Mouse (Mus musculus): ENCODE data around the gene Pklr.
"Not testable (repeated sequence)": the region's sequence is repeated elsewhere in the genome, so short reads cannot be mapped to it uniquely, and the experiment has no call there.

The Pklr gene

DNA sequence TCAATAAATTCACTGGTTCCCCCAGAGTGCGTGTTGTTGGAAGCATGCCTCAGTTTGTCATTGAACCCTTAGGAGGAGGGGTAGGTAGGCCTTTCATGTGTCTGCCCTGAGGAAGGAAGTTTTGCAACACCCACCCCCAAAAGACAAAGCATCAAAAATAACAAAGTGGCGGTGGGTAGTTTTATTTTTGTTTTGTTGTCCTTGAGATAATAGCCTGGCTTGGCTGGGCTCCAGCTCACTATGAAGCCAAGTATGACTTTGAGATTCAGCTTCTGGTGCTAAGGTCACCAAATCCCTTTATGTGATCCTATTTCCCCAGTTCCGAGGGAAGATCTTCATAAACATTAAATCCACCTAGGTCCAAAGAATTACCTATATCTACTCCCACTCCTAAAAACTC is 11.7 kb upstream of the Pklr start:
- DNase-seq (ENCODE audit: low spot score in 2 of 2): no peak

DNA sequence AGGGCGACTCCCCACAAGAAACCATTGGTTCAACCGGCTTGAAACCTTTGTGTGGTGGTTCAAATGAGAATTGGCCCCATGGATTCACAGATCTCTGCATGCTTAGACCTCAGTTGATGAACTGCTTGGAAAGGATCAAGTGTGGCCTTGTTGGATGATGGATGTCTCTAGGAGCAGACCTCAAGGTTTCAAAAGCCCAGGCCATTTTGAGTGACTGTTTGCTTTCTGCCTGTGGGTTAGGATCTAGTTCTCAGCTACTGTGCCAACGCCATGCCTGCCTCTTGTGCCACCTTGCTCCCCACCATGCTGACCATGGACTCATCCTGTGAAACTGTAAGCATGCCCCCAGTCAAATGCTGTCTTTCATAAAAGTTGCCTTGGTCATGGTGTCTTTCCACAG is 10.0 kb upstream of the Pklr start:
- DNase-seq (ENCODE audit: low spot score in 2 of 2): no peak

DNA sequence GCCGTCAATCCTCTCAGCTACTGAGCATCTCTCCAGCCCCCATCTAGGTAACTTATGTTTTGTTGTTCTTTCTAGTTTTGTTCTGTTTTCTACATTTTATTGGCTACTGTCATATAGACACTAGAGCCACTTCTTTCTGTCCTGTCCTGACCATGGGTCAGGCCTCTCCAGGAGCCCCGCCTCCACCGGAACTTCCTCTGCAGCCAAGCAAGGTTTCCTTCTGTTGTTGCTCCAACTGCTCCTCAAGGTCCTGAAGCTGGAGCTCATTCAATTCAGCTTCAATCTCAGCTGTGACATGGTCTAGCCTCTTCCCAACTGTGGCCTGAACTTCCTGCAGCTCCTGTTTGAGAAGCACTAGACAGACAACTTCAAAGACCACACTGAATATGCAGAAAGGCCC is 6.0 kb upstream of the Pklr start:
- no peak for DNase-seq (ENCODE audit: low spot score in 2 of 2)

DNA sequence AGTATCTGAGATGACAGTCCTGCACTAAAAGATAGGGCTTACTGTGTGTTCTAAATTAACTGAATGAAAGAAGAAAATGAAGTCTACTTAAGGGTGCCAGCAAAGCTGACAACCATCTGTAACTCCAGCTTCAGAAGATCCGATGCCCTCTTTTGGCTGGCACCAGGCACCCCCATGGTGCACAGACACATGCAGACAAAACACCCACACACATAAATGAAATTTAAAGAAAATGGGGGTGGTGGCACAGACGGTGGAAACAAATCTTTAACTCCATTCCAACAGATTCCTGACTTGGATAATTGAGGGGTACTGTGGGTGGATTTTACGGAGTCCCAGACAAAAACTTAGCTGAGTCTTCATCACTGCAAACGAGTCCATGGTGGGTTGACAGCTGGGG is 4.1 kb upstream of the Pklr start:
- DNase-seq (ENCODE audit: low spot score in 2 of 2): no peak

DNA sequence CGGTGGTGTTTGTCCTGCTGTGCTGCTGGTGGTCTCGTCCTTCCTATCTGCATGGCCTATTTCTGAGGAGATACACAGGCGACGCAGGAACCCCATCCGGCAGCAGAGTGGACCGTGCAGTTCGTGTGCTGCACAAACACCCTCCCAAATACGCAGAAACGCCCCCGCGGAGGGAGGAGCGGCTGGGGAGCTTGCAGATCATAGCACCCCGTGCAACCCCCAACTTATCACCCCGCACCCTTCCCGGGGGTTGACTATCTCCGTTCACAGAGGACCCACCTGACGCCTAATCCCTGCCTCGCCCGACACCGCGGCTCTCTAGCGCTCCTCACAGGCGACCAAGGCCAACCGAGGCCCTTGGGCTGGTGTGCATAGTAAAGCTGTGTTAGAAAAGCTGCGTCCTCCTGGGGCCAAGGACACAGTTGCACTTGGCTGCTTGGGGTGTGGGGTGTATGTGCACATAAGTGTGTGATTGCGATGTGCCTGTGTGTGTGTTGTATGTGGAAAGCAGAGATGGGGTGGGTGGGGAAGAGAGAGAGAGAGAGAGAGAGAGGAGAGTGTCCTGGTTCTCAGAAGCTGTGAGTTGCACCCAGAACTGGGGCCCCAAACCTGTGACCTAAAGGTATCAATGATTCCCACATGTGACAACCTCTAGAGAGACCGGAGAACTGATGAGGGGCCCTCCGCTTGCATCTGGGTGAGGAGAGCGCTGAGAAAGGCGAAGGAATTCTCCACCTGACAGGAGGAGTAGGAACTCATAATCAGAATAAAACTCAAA is 3.5 kb upstream of the Pklr start:
- DNase-seq (ENCODE audit: low spot score in 2 of 2): no peak

DNA sequence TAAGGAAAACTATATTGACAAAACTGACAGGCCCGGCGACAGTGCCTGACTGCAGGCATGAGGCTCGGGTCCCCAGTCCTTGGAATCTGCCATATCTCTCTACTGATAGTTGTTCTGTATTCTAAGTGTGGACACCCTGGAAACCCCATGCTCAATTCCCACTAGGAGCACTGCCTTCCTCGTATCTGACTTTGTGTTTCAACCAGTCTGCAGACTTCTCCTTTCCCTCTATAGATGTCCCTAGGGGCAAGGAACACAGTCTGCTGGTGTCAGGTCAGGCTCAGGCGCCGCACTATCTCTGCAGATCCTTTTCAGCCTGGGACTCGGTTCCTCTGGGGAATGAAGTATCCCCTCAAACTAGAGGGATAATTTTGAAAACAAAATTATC is 2.9 kb upstream of the Pklr start:
- DNase-seq (ENCODE audit: low spot score in 2 of 2): no peak

DNA sequence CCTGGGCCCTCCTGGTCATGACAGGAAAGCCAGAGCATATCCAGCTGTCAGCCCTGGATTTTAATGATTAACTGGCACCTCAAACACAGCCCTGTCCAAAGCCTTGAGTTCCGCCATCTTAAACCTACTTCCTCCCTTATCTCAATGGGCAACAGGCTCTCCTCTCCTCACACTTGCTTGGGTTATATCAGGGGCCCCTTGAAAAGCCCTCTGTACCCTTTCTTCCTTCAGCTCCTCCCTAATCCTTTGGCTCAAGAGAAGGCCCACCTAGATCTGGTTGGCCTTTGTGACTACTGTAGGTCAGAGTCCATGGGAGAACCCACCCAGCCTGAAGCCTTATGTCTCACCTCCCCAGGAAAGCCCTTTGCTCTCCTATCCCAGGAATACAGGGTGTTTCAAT is 2.2 kb upstream of the Pklr start:
- no peak for DNase-seq (ENCODE audit: low spot score in 2 of 2)

DNA sequence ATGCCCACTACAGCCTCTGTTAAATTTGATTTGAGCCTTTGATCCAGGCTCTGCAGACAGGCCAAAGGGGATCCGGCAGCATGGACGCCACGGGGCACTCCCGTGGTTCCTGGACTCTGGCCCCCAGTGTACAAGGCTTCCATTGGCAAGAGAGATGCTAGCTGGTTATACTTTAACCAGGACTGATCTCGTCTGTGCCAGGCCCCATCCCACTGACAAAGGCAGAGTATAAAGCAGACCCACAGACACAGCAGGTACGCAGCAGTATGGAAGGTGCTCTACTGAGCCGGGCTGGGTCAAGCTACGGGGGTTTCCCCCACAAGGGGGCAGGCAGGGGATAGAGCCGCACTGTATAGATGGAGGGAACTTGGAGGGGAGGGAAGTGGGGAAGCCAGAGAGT is 423 bp downstream of the Pklr start:
- DNase-seq (ENCODE audit: low spot score in 2 of 2): no peak

DNA sequence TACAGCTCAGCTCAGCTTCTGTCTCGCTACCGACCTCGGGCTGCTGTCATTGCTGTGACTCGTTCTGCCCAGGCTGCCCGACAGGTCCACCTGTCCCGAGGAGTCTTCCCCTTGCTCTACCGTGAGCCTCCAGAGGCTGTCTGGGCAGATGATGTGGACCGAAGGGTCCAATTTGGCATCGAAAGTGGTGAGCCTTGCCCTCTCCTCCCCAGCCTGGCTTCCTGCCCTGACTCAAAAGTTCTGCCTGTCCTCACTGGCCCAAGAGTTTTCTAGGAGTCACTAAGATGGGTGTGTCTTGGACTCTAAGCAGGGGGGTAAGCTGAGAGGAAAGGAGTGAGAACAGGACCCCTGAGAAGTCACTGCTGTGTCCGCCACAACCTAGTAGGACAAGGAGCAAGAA is 8.9 kb downstream of the Pklr start:
- DNase-seq (ENCODE audit: low spot score in 2 of 2): no peak

DNA sequence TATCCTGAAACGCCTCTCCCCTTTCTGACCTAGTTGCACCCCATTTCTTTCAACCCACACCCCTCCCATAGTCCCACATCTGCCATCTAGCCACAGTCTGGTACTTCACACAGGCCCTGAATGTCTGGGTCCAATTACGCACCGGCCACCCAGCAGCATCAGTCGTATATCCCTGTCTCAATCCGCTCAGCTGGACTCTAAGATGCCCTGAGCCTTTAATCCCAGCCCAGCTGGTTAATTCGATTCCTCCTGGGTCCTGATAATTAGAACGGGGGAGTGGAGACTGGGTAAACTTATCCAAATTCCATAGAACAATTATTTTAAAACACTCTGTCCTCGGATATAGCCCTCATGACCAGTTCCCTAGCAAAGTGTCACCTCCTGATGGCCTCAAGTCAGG is 9.6 kb downstream of the Pklr start:
- no peak for DNase-seq (ENCODE audit: low spot score in 2 of 2)

DNA sequence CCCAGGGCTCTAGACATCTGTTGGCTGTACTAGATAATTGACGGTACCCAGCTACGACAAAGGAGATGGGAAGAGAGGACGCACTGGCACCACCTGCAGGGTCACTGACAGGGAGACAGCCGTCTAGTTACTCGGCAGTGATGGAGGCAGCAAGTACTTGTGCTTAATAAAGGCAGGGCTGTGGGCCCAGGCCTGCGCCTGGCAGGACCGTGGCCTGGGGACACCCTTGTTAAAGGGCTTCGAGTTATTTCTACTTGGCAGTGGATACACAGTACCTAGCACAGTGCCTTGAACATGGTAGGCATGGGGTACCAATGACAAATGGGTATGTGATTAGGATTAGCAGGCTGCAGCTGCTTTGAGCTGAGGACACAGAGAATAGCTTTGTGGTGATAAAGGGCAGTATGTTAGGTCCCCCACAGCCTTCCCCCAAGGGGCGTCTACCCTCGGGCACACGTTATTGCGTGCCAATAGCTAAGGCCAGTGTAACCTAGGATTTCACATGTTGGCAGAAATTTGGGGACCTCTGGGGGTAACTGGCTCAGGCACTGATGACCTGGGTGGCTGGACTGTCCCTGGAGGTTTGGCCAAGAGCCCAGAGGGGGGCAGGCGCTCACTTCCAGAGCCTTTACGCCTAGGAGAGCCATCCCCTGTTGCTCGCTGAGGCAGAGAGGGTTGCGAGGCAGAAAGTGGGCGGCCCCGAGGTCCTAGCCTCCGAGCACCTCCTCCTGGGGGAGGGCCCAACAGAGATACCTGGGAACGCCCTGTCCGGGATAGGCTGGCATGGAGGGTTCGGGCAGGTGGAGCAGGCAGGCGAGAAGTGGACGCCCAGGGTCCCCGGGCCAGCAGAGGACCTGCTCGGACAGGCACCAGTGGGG is 11.4 kb downstream of the Pklr start:
- DNase-seq (ENCODE audit: low spot score in 2 of 2): no peak

DNA sequence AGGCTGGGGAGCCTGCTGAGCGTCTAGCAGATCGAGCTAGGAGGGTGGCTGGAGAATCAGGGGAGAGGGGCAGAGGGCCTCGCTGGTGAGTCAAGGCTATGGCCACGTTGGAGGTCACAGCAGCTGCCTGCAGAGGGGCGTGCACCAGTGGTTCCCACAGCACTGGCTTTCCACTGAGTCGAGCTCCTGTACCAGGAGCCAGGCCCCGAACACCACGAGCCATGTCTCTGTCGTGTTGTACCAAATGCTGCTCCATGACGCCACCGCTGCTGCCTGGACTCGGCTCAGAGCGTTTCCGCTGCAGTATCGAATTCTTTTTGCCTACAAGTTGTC is 12.0 kb downstream of the Pklr start:
- no peak for DNase-seq (ENCODE audit: low spot score in 2 of 2)

DNA sequence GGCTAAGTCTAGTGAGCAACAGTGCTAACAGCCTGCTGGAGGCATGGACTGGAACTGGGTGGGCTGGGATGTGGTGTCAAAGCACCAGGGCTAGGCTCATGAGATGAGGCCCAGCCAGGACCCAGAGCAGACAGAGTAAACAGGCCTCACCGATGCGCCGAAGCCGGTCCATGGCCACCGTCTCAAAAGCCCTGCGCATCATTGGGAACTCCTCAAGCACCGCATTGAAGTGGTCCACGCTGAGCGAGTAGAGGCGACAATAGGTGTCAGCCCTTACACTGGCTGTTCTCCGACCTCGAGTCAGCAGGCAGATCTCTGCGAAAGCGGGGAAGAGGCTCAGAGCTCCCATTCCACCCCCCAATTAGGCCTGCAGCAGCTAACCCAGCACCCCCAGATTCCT is 12.6 kb downstream of the Pklr start:
- DNase-seq (ENCODE audit: low spot score in 2 of 2): no peak

DNA sequence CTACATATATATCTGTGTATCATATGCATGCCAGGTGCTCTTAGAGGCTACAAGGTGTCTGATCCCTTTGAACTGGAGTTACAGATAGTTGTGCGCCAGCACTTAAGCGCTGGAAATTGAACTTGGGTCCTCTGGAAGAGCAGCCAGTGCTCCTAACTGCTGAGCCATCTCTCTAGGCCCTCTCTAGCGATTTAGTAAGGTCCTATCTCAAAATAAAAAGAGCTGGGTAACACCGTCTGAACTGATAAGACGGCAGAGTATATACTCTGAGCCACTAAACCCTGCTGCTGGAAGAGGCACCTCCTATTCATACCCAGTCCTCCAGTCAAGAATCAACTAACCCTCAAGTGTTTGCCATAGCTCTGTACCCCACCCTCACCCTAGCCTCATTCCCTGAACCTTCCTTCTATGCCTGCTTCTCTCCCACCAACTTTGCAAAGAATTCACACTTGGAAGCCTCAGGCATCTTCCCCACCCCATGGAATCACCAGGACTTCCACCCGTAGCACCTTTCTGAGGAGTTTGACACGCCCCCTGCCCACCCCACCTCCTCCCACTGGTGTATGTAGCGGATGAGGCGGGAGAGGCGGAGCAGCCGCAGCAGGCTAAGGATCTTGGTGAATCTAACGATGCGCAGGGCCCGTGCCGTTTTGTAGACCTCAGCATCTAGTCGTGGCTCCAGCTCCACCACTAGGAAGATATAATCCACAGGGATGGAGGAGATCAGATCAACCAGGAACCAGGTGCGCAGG is 16.3 kb downstream of the Pklr start:
- DNase-seq (ENCODE audit: low spot score in 2 of 2): no peak

DNA sequence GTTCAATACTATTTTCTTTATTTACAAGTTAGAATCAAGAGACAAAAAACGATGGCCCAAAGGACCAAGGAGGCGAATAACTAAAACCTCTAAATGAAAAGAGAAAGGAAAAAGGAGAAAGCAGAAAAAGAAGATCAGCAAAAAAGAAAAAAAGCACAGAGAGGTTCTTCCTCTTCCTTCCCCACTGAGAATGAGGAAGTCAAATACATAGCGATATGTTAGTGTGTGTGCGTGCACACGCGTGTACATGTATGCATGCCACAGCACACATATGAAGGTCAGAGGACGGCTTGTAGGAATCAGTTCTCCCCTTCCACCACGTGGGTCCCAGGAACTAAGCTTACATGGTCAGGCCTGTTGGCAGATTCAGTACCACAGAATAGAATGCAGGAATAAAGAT is 21.0 kb downstream of the Pklr start:
- no peak for DNase-seq (ENCODE audit: low spot score in 2 of 2)

DNA sequence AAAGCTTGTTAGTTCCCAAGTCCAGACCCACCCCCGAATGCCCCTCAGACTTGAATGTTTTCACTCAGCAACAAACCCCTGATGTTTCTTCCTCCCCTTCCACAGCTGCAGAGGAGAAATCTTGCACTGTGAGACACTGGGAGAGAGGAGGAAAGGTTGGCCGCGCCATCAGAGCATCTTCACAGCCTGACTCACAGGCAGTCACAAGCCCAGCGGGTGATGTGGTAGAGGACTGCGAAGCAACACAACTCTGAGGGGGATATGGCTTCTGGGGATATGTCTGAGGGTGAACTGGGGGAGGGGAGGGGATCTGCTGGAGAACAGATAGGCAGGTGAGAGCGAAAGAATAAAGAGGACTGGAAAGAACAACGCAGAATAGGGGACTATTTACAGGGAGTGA is 22.7 kb downstream of the Pklr start:
- no peak for DNase-seq (ENCODE audit: low spot score in 2 of 2)

DNA sequence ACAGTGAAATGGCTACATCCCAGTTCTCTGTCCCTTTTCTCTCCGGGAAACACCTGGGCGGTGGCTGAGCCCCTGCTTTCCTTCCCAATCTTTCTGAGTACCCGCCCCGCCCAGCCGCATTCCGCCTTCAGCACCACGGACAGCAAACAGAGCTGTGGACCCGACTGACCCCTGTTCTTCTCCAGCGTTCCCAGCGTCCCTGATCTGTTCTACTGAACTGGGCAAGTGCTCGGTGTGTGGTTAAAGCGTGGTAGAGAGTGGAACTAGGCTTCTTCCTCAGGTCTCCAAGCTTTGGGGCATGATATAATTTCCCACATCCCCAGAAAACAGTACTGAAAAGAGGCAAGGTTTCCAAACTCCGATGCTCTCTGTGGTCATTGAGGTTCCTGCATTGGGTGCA is 23.3 kb downstream of the Pklr start:
- DNase-seq (ENCODE audit: low spot score in 2 of 2): no peak

DNA sequence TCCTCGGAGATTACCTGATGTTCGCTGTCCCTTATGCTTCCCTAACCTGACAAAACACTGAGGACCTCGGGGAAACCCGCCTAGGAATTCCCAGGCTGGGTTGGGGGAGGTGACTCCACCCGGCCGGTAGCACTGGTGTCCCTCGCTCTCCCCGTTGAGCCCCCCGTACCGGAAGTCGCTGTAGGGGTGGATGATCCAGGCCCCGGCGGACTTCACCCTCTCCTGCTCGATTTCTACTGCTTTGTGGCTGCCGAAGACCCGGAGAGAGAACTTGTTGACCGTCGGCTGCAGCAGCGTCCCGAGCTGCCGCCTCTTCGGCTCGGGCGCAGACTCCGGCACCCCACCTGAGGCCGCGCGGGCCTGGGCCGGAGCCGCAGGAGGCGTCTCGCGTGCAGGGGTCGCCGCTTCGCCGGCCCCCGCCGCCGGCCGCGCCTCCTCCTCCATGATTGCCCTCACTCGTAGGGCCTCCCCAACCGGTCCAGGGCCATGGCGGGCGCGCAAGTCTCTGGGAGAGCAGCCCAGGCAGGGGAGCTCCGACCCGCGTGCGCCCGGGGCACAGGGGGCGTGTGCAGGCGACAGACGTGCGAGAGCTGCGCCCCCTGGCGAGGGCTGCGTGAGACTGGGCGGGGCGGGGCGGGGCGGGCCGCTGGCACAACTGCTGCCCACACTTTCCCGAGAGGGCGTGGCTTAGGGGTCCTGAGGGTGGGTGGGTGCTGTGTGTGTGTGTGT is 23.8 kb downstream of the Pklr start, which contains the start of gene Hcn3:
Gene Hcn3, minus strand, starts transcription at position 581 of the 729 bp plus-strand sequence.
- peak; percentile 42 to 75 for DNase-seq (ENCODE audit: low spot score in 2 of 2)

DNA sequence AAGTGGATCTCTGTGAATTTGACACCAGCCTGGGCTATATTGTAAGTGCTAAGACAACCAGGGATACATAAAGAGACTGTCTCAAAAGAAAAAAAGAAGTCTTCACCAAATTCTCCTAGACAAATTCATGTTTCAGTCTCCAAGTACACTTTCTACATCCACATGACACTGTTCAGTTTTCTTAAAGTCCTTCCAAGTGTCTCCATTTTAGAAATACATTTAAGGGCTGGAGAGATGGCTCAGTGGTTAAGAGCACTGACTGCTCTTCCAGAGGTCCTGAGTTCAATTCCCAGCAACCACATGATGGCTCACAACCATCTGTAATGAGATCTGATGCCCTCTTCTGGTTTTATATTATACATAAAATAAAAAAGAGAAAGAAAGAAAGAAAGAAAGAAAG is 25.3 kb downstream of the Pklr start:
- not testable (repeated sequence) for DNase-seq (ENCODE audit: low spot score in 2 of 2)

DNA sequence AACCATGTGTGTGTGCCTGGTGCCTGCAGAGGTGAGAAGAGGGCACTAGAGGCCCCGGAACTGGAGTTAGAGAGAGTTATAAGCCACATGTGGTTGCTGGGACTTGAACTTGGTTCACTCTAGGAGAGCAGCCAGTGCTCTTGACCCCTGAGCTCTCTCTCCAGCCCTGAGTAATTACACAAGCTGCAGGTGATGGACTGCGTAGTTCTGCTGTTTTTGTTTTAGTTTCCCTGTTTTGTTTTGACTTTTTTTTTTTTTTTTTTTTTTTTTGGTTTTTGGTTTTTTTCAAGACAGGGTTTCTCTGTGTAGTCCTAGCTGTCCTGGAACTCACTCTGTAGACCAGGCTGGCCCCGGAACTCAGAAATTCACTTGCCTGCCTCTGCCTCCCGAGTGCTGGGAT is 25.8 kb downstream of the Pklr start:
- DNase-seq (ENCODE audit: low spot score in 2 of 2): no peak

DNA sequence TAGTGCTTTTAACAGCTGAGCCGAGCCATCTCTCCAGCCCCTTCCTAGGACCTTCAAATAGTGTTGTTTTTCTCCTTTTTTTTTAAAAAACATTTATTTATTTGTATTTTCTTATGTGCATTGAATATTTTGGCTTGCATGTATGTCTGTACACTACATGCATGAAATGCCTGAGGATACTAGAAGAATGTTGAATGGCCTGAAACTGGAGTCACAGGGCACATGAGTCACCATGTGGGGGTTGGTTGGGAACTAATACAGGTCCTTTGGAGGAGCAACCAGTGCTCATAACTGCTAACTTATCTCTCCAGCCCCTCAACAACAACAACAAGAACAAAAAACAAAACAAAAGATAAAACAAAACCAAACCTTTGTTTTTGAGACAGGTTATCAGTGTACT is 27.2 kb downstream of the Pklr start:
- no peak for DNase-seq (ENCODE audit: low spot score in 2 of 2)

DNA sequence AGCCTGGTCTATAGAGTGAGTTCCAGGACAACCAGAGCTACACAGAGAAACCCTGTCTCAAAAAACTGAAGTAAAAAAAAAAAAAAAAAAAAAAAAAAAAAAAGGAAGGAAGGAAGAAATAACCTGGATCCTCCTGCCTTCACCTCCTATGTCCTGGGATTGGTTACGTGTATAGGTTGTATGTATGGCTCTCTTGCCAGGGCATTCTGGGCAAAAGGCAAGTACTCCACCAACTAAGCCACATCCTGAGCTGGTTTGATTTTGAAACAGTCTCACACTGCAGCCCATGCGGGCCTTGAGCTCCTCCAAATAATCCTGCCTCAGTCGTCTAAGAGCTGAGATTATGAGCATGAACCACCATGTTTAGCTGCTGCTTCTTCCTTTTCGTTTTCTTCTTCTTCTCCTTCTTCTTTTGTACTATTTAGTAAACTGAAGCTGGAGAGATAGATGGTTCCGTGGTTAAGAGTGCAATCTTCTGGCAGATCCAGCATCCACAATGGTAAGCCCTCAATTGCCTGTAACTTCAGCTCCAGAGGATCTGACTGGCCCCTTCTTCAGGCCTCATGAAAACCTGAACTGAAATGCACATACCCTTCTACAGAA is 27.8 kb downstream of the Pklr start:
- no peak for DNase-seq (ENCODE audit: low spot score in 2 of 2)

Measured in natural killer cell, adult 2 months (primary cell).